Mouse (Mus musculus): Measurements from ENCODE around the gene 4833420G17Rik.
"Not testable (repeated sequence)": the region's sequence is repeated elsewhere in the genome, so short reads cannot be mapped to it uniquely, and the experiment has no call there.

DNA sequence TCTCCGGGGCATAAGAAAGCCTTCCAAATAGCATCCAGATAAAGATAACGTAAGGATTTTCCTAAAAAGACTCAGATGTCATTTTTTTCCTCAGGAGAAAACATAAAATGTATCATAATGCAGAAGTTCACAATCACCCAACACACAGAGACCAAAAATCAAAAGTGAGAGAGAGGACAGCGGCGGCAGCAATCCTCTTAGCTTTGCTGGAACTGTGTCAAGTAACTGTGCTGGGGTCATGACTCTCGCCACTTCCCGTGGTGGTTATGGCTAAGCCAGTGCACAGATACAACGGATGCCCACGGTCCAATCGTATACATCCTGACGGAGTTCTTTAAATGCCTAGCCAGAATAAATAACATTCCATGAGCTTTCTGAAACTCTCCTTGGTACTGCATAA lies 29.5 kb downstream of the 4833420G17Rik start:
- TF ChIP-seq CTCF (IDR thresholded peaks at IDR 0.05; ENCODE audit: borderline replicate concordance, extremely low read depth, insufficient read depth, insufficient read length); POLR2A (IDR thresholded peaks at IDR 0.05; ENCODE audit: borderline replicate concordance, extremely low read depth, insufficient read depth, insufficient read length, poor library complexity, severe bottlenecking): not testable (repeated sequence)

Data from brain, embryonic 14.5 days (tissue).